Mouse (Mus musculus) adipocyte (in vitro differentiated cells): ENCODE measurements around the gene Slc39a10.
A peak's percentile ranks its signal among the peaks of the same experiment; 100 is the strongest.
"Not testable (repeated sequence)": the region's sequence is repeated elsewhere in the genome, so short reads cannot be mapped to it uniquely, and the experiment has no call there.

Source experiments
- DNase-seq: peaks from one replicate; pipeline ENCODE4 v3.0.0-alpha.2; 2016; ENCODE audit warnings: low spot score

Slc39a10 gene

DNA sequence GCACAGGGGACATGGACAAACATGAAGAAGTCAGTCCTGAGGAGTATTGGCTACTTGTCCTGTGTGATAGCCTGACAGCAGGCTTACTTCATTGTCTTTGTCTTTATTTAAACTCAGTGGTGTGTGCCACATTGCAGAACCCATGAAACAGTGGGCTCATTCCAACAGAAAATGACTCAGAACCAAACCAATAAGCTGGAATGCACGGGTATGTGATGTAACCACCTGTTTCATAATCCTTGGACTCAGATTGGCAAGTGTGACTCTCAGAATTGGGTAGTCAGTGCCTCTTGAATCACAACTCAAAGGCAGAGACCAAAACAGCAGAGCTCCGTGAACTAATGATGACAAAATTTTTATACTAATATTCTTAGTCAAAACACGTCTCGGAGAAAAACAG is 110.4 kb downstream of the Slc39a10 start:
- peak; percentile 55 for DNase-seq

DNA sequence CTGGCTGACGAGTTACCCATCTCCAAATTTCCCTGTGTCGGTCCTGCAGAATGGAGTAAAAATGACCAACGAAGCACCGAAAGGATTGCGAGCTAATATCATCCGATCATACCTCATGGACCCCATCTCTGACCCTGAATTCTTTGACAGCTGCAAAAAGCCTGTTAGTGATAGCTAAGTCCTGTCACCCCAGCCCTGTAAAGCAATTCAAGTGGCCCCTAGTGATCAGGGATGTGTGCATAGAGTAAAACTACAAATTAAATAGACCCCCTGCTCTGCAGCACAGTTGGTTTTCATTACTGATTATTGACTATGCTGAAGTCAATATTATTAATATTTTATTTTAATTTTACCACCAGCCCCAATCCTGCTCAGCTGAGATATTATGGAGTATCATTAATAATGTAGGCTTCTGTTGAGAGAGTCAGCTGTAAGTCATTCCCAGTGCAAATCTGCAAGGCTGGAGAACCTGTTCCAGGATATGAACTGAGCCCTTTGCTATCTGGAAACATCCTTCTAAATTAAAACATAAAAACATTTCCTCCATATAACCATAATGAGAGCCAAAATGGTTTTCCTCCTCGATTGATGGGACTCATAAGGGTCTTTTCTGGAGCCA is 122.5 kb downstream of the Slc39a10 start:
- DNase-seq: not testable (repeated sequence)

DNA sequence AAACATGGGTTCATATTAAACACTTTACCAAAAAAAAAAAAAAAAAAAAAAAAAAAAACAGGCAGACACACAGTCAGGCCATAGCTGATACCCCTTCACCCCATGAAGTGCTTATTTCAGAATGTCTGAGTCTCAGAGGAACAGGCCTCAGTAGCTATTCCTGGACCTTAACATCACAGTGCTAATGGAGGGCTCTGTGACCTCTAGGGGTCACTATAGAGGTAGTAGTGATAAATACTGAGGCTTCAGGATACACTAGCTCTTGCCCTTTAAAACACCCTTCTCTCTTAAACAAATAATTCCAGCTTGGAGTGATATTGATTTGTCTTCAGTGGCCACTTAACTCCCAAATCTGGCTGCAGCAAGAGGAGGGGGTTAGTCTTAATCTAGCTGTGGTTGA is 123.3 kb downstream of the Slc39a10 start:
- not testable (repeated sequence) for DNase-seq

DNA sequence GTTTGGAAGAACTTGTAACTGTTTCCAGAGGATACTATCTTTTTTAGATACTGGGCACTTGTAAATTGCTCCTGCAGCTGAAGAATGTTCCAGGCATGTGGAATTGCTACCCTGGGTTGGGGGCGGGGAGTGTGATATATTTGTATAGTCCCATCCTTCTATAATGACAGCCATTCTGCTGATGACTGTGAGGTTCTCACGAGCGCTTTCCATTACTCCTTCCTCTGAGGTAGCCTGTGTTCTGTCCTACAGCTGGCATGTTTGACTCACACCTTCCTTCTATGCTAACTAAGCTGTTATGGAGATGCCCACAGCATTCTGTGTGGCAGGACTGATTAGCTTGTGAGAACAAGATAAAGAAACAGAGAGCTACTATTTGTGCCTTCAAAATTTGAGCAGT is 128.1 kb downstream of the Slc39a10 start:
- not testable (repeated sequence) for DNase-seq
